Mouse (Mus musculus): ENCODE measurements around the gene Gm49396. TPM values are rescaled to one million over a fixed set of nuclear protein-coding genes. Genes with fewer than 3 reads are reported as not detected.
A peak's percentile ranks its signal among the peaks of the same experiment; 100 is the strongest.

Gene Gm49396
- total RNA-seq, 1 experiment from 2014 or later: 20.3 TPM

DNA sequence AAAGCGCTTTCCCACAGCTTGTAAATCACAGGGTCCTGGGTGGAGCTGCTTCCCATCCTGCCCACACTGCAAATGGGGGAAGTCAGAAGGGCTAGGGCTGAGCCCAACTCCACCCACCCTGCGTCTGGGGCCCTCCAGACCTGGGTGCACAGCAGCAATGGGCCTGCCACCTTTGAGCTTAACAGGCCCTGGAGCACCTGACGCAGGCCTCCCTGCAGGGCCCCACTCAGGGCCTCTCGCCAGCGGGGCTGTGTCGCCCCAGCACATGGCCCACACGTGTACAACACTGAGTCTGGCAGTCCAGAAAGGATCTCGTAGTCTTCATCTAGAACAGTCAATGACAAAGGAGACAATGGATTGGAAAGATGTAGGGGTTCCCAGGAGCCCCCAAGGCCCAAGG lies 16.8 kb downstream of the Gm49396 start:
- ATAC-seq (ENCODE audit: extremely low read depth, insufficient number of reproducible peaks, low FRiP score, poor library complexity, severe bottlenecking): no peak

DNA sequence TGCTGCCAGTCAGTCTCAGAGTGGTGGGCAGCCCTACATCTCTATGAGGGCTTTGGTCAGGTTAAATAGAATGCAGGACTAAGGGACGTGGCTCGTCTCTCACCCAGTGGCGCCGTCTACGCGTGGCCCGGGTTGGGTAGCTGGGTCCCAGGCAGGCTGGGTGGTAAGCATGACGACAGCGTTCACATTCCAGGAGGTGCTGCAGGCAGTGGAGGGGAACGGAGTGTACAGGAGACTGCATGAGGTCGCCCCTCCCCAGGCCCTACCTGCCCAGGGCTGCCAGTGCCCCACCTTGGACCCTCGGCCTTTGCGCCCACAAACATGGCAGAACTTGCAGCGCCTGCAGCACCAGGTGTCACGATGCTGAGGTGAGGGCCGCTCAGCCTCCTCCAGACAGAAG lies 18.4 kb downstream of the Gm49396 start:
- ATAC-seq (ENCODE audit: extremely low read depth, insufficient number of reproducible peaks, low FRiP score, poor library complexity, severe bottlenecking): no peak

DNA sequence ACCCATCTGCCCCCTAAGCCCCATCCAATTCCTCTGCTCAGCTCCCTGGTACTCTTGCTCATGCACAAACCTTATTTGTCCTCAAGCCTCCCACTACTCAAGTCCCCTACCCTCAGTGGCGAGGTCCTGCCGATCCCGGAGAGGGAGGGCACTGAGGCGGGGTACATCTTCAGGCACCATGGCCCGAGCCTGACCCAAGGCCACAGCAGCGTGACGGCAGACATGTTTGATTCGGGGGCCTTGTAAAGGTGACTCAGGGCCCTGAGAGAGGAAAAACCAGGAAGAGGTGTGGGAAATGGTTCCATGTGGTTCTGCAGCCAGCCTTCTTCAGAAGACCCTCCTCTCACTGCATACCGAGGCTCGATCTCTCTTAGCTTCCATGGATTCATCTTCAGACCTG lies 21.2 kb downstream of the Gm49396 start:
- ATAC-seq (ENCODE audit: extremely low read depth, insufficient number of reproducible peaks, low FRiP score, poor library complexity, severe bottlenecking): no peak

DNA sequence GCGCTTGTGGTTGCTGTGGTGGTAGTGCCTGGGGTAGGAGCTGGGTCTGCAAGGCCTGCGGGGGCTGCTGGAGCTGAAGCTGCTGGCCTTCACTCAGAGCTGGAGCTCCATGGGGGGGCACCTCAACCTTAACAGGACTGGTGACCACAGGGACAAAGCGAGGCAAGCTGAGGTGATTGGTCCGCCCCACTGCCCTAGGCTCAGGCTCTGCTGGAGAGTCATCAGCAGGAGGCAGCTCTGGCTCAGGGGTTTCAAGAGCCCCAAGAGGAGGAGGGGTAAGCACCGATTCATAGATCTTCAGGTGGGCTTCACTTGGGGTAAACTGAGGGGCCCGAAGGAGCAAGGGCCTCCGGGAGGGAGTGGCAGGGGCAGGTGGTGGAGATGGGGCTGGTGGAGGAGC lies 22.0 kb downstream of the Gm49396 start:
- no peak for ATAC-seq (ENCODE audit: extremely low read depth, insufficient number of reproducible peaks, low FRiP score, poor library complexity, severe bottlenecking)

DNA sequence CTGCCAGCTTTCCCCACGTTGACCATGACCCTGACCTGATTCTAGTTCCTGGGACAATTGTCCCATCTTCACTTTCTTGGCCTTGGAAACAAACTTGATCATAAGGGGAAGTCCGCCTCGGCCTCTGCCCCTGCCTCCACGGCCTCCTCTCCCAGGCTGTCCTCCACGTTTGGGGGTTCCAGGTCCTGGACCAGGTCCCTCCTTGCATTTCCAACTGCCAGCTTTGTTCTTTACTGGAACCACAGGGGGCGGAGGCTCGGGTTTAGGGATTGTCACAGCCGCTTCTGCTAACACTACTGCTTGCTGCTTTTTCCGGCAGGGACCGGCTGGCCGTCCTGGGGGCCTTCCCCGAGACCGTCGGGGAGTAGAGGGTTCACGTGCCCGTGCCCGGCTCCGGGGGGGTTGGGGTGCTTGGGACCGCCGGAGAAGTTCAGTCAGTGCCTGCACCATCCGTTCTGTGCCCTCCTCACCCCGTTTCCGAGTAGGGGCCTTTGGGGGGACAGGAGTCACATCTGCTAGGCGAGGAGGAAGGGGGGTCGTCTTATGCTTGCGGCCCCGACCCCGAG lies 23.4 kb downstream of the Gm49396 start:
- ATAC-seq (ENCODE audit: extremely low read depth, insufficient number of reproducible peaks, low FRiP score, poor library complexity, severe bottlenecking): no peak

DNA sequence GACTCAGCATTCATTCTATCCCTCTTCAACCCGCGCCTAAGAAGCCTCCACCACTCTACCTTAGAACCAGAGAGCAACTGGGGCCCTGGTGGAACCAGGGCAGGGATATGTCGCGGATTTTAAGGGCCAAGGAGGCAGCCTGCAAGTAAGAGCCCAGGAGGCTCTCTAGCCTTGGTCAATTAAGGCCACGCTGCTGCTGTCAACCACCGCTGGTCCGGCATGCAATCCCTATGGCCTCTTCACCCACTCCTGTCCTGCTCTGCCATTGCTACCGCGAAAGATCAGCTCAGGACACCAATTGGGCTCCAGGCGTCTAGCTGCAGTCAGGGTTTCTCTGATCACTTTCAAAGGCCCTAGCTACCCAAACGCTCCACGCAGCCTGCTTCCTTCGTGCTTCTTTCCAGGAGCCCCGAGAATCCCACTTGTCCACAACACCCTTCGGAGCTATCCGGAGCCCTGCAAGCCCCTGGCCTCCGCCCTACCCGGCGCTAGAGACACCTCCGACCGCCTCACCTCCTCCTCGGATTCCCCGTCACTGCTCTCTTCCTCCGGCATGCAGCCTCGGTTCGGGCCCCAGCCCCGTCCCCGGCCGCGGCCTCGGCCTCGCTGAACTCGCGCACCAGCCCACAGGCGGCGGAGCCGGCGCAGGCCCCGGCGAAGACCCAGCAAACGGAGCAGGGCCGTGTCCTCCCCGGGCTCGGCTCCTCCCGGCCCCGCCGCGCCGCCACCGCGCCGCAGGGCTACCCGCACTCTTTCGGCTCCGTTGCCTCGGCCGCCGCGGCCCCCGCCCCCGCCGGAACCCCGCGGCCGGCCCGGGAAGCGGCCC lies 24.9 kb downstream of the Gm49396 start:
- no peak for ATAC-seq (ENCODE audit: extremely low read depth, insufficient number of reproducible peaks, low FRiP score, poor library complexity, severe bottlenecking)

DNA sequence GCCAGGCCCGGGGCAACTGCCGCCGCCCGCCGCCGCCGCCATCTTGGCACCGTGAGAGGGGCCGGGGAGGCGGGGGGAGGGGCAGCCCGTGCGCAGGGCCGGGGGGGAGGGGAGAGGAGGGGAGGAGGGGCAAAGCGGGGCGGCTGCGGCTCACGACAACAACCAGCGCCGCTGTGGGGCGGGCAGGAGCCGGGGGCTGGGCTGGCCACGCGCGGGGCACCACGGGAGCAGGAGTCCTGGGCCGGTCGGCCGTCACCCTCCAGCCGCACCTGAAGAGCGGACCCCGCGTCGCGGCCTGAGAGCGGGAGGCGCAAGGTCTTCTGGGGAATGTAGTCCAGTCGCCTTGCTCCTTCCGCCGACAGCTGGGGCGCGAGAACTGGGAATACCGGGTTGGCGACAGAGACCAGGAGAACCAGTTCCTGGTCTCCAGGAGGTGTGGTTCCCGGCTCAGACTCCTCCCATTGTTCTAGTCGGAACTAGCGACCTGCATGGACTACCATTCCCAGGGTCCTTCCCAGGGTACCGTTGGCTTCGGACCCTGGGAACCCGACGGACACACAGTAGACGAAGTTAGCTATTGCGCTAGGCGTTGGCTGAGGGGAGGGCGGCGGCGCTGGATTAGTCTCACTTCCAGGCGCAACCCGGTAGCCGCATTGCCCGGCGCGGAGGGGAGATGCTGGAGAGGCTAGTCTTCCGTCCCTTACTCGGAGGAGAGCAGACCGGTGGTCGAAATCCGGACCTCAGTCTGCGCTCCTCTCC lies 25.7 kb downstream of the Gm49396 start, which contains the start of gene Kmt2b:
Kmt2b (minus strand) TSS at position 51 of the 759 bp plus-strand sequence.
- ATAC-seq (ENCODE audit: extremely low read depth, insufficient number of reproducible peaks, low FRiP score, poor library complexity, severe bottlenecking): peak; percentile 85

DNA sequence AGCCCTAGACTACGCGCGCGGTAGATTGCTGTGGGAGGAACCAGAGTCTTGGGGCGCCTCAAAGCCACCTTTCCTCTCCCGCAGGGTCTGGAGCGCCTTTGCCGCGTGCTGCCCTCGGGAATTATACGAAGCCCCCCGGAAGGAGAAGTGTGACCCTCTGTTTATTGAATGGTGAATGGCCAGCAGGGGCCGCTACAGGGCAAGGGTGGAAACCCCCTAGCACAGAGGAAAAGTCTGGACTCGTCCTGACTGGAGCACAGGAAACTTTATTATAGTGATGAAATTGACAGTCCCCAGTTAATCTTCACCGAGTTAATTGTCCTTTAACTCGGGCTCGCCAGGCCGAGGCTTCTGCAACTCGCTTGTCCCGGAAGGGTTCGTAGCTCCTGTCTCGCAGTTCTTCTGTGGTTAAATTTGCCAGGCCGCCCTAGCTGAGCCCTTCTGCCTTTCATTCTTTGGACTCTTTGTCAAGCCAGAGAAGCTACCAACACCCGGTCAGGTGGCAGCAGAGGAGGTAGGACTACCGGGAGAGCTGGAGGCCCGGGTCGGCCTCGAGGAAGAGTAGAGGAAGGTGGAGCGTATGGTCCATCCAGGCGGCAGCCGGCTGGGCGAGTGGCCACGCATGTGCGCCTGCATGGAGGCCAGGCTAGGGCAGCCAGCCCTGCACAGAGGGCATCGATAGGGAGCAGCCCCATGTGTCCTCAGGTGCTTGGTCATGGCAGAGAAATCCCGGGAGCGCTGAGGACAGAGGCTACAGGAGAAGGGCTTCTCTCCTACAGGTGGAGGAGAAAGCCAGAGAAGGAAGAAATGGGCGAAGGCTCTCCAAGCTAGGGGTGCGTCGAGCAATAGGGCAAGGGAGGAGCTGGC lies 26.5 kb downstream of the Gm49396 start:
- ATAC-seq (ENCODE audit: extremely low read depth, insufficient number of reproducible peaks, low FRiP score, poor library complexity, severe bottlenecking): peak; percentile 36; the same call in 1 of the 2 replicates

DNA sequence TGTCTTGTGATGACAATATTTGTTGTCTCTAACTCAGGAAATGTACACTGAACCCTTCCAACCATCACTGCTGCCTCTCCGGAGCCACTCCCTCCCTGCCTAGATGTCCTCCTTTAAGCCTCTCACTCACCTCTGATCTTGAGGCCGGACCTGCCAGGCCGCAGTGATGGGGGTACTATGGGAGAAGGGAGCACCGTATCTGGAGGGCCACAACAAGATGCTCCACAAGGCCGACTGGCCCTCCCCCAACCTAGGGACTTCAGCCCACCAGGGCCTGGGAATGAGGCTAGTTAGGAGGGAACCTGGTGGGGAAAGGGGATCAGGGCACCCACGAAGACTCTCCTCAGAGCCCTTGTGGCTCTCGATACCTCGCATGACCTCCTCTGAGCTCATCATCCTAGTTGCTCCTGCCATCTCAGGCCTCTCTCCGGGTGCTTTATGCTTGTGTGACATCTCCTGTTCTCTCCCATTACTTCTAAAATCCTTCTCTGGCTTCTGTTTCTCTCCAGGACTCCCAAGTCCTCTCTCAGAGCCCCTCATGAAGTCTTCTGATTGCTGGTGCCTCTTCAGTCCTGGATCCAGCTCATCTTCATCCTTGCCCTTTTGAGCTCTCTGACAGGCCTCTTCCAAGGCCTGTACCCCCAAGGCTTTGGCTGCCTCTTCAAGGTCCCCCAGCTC lies 27.9 kb downstream of the Gm49396 start:
- ATAC-seq (ENCODE audit: extremely low read depth, insufficient number of reproducible peaks, low FRiP score, poor library complexity, severe bottlenecking): no peak

DNA sequence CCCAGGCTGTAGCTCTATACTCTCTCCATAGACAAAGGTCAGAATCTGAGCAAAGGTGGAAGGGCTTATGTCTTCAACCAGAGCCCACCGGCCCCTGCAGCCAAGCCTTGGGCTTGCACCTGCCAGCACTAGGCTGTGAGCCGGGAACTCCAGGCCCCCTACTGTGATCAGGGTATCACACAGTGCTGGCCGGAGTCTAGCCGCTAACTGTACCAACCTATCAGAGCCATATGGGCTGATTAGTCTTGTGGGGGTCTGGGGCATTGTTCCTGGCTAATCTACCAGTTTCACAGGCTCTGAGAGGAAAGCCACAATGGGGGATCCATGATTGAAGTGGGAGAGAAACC lies 28.4 kb downstream of the Gm49396 start:
- no peak for ATAC-seq (ENCODE audit: extremely low read depth, insufficient number of reproducible peaks, low FRiP score, poor library complexity, severe bottlenecking)

DNA sequence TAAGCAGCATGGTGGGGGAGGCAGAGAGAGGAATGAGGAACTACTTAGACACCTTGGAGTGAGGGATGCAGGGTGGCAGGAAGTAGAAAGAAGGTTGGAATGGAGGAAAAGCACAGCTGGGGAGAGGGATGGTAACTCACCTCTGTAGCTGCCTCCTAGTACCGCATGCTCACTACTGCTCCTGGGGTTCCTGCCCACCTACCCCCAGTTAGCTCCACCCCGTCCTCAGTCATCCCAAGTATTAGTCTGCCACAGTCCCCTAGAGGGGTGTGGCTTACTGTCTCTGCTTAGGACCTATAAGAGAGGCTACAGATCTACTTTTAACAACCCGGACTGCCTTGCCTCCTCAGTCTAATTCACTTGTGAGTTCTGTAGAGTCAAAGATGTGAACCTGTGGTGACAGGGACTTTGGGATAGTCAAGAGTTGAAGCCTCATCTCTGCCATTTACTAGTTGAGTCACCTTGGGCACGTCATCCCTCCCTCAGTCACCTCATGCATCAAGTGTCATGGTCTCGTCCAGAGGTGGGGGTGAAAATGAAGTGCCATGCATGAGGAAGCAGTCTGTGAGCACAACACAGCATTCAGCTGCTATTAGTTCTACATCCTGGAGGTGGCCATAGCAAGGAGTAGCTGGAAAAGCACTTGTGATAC lies 29.8 kb downstream of the Gm49396 start:
- ATAC-seq (ENCODE audit: extremely low read depth, insufficient number of reproducible peaks, low FRiP score, poor library complexity, severe bottlenecking): no peak

DNA sequence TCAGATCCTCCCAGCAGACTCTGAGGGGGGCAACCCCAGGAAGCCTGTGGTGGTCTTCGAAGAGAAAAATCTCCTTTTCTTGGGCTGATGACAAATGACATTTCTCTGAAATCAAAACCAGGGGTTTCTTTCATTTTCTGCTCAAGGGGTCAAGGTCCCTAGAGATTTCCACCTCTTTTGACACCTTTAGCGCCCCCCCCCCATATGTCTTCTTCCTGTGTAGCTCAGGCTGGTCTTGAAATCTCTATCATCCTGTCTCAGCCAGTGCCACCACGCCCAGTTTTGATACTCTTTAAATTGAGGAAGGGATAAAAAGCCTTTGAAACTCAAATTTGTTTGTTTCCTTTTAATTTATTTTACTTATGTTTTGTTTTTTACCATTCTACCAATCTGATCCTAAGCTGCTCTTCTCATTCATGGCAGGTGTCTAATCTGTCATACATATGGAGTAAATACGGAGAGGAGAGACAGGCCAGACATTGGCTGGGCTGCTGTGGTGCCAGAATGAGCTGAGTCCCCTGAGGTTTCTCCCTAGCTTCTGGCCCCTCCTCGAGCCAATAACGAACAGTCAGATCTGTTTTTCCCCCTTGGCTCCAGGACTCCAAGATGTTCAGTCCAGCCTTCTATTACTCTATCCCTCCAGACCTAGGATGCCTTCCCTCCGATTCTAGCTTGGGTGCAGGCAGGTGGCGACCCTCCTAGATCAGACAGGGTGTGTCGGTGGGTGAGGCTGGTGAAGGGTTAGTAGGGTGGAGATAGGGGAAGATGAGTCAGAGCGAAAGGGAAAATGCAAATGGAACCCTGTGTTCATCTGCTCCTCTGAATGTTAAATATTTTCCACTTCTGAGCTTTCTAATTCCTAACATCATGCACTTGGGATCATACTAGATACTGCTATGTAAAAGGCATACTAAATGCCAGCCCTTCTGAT lies 30.7 kb downstream of the Gm49396 start:
- ATAC-seq (ENCODE audit: extremely low read depth, insufficient number of reproducible peaks, low FRiP score, poor library complexity, severe bottlenecking): no peak

DNA sequence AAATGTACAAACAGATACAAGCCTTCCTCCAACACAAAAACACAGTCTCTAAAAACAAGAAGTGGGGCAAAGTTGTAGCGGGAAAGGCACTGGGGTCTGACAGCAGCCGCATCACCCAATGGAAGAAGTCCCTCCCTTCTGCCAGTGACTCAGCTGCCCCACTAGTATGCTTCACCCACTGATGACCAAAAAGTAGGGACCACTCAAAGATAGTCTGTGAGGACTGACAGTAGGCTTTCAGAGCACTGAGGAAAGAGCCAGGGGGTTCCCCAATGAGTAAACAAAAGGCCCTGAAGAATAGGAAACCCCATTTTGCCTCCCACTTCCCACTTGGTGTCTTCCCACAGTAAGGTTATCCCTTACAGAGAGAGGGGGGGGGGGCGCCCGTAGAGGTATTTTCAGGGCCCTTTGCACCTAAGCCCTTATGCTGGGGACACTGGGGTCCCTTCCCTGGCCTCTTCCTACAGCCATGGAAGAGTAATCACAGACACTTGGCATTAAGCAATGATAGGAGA lies 31.4 kb downstream of the Gm49396 start:
- ATAC-seq (ENCODE audit: extremely low read depth, insufficient number of reproducible peaks, low FRiP score, poor library complexity, severe bottlenecking): no peak

DNA sequence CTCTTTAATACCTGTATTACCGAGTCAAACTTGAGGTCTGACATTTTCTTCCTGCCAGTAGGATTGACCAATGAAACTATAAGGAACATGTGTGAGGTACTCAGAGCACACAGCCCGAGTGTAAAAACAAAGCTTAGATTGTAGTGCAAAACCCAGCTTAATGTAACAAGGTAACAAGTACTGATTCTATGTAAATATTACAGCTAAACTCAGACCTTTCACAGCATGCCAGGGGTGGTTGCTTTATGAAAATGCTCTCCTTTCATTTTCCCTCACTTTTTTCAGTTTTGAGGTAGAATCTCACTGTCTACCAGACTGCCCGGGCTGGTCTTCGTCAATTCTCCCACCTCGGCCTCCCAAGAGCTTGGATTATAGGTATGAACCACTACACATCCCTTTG lies 32.9 kb downstream of the Gm49396 start:
- ATAC-seq (ENCODE audit: extremely low read depth, insufficient number of reproducible peaks, low FRiP score, poor library complexity, severe bottlenecking): no peak

DNA sequence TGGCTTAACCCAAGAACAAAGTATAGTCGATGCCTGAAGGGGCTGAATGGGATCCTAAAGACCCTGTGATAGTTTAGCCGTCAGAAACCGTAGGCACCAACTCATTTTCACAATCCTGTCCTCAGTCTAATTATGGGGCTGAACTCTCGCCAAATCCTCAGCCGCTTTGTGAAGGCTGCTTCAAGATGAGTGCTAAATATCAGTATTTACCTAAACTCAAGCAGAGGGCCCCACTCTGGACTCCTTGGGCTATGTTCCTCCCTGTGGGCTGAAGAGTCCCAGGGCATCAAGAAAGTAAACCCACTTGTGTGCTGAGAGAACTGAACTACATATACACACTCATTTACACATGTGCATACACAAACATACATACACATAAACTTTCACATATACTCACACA lies 33.7 kb downstream of the Gm49396 start:
- no peak for ATAC-seq (ENCODE audit: extremely low read depth, insufficient number of reproducible peaks, low FRiP score, poor library complexity, severe bottlenecking)

DNA sequence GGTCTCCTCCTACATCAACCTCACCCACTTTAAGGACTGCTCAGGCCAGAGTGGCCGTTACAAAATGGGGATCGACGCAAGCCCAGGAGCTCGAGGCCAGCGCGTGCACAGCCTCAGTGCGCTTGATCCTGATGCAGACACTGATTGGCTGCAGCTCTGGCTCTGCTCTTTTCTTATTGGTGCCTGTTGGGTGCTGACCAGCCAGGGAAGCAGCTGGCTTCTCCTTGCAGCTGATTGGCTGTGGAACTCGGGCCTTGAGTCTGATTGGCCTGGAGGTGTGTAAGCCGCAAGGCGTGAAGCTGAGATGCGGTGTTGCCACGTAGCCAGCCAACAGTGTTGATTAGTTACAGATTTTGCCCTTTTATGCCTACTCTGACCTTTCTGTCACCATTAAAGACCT lies 35.6 kb downstream of the Gm49396 start, which contains the start of gene Zbtb32:
Zbtb32 (minus strand) TSS at position 124 of the 400 bp plus-strand sequence.
- ATAC-seq (ENCODE audit: extremely low read depth, insufficient number of reproducible peaks, low FRiP score, poor library complexity, severe bottlenecking): no peak

DNA sequence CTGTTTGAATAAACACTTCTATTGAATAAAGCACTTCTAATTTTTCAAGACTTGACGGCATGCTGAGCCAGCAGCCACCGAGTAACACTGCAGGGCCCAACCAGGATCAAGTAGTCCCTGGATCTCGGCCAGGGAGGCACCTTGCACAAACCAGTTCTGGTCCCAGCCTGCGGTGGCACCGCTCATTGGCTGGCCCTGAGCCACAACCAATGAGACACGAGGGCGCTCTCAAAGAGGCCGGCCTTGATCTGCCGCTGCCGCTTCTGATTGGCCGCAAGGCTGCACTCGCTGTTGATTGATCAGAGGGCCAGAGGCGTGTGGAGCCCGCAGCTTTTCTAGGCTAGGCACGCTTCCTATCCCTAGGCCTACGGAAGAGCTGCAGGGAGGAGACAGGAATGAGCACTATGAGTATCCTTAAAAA lies 36.8 kb downstream of the Gm49396 start:
- peak; percentile 62; the same call in 1 of the 2 replicates for ATAC-seq (ENCODE audit: extremely low read depth, insufficient number of reproducible peaks, low FRiP score, poor library complexity, severe bottlenecking)

Measured in neutrophil, adult 5-6 weeks (primary cell).